Mouse (Mus musculus): ENCODE measurements around the gene Th. TPM values are rescaled to one million over a fixed set of nuclear protein-coding genes. Genes with fewer than 3 reads are reported as not detected.

Gene Th
- polyA plus RNA-seq, 1 experiment from 2014 or later = 4.8 TPM

DNA sequence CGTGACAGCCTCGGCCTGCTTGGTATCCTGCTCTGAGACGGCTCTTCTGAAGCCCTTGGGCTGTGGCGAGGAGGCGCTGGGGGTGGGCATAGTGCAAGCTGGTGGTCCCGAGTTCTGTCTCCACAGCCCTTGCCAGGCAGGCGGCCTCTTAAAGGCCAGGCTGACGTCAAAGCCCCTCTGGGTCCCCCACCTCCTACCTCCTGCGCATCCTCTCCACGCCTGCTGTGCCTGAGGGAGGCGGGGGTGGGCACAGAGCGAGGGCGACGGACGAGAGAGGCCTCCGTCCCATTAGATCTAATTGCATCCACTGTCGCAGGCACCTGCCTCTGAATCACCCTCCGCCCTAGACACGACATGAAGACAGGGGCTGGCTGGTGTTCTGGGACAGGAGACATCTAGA lies 31.1 kb downstream of the Th start:
- no peak overlapping the region for H3K4me2 ChIP-seq (replicated peaks)
- 51% methylated on average over 19 of the region's 19 CpGs for WGBS
- no peak for ATAC-seq (ENCODE audit: insufficient number of reproducible peaks, insufficient read depth, low FRiP score, low TSS enrichment)
- H3K4me3 ChIP-seq = no peak overlapping the region
- no peak overlapping the region for H3K27ac ChIP-seq
- H3K27me3 ChIP-seq = no peaks in the 10 kb centered on the region
- H3K9me3 ChIP-seq = no peaks in the 10 kb centered on the region
- no peak overlapping the region for H3K9ac ChIP-seq
- peaks cover 19% of the 10 kb centered on the region for H3K4me1 ChIP-seq
- H3K36me3 ChIP-seq = no peaks in the 10 kb centered on the region

GRCm38 (mm10) chr7:142897471-142897870 lies 33.5 kb downstream of the Th start:
- Histone ChIP-seq H3K4me1 (peaks cover 15% of the 10 kb centered on the region), H3K36me3 (no peaks in the 10 kb centered on the region), H3K4me2 (replicated peaks) (no peak overlapping the region), H3K4me3 (no peak overlapping the region), H3K27me3 (no peaks in the 10 kb centered on the region), H3K27ac (no peak overlapping the region), H3K9me3 (no peaks in the 10 kb centered on the region), H3K9ac (no peak overlapping the region)
- 47% methylated on average over 1 of the region's 1 CpGs for WGBS
- ATAC-seq (ENCODE audit: insufficient number of reproducible peaks, insufficient read depth, low FRiP score, low TSS enrichment) = no peak

DNA sequence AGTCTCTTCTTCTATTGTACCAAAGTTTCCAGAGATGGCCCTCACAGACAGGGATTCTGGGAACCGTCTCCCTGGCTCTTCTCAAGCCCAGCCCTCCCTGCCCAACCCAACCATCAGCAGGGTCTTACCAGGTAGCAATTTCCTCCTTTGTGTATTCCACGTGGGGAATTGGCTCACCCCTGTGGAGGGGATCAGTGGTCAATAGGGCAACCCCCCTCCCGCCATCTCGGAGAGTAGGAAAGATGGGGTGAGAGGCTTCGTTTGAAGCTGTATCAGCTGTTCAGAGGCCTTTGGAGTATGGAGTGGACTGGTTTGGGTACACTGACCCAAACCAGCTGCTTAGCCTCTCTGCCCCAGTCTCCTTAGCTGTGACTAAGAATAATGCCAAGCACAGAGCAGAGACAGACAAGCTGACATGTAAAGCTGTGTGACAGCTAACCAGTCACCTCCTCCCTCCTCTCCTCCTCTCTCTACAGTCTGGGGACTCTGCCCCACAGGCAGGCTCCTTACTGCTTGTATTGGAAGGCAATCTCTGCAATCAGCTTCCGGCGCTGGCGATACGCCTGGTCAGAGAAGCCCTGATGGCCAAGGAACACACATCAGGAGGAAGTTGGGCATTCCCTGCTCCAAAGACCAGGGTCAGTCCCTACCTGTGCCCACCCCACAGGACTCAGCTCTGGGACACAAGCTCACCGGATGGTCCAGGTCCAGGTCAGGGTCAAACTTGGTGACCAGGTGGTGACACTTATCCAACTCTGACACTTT lies 34.8 kb downstream of the Th start:
- no peak overlapping the region for H3K4me3 ChIP-seq
- peaks cover 6% of the 10 kb centered on the region; the same call in 1 of the 2 replicates for H3K4me1 ChIP-seq
- no peaks in the 10 kb centered on the region for H3K27me3 ChIP-seq
- no peaks in the 10 kb centered on the region for H3K9me3 ChIP-seq
- no peak overlapping the region for H3K27ac ChIP-seq
- H3K4me2 ChIP-seq (replicated peaks) = no peak overlapping the region
- no peaks in the 10 kb centered on the region for H3K36me3 ChIP-seq
- H3K9ac ChIP-seq = no peak overlapping the region
- ATAC-seq (ENCODE audit: insufficient number of reproducible peaks, insufficient read depth, low FRiP score, low TSS enrichment) = no peak
- WGBS = 70% methylated on average over 10 of the region's 10 CpGs

DNA sequence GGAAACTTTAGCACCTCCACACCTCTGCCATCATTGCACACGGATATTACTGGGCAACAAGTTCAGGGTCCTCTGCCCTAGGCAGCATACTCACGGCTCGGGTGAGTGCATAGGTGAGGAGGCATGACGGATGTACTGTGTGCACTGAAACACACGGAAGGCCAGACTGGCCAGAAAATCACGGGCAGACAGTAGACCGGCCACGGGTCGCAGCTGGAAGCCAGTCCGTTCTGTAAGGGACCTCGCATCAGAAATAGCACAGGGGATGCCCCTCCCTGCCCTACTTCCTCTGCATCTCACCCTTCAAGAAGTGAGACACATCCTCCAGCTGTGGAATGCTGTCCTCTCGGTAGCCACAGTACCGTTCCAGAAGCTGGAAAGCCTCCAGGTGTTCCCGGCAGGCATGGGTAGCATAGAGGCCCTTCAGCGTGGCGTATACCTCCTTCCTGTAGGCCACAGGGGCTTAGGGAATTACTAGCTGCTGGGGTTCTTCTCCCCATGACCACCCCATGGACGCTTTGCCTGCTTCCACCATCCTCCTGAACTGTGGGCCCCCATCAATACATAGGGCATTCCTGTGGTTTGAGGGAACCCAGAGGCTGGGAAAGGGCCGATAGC lies 35.6 kb downstream of the Th start:
- no peak for ATAC-seq (ENCODE audit: insufficient number of reproducible peaks, insufficient read depth, low FRiP score, low TSS enrichment)
- Histone ChIP-seq H3K9ac (no peak overlapping the region), H3K27ac (no peak overlapping the region), H3K36me3 (no peaks in the 10 kb centered on the region), H3K4me2 (replicated peaks) (no peak overlapping the region), H3K4me3 (no peak overlapping the region), H3K27me3 (no peaks in the 10 kb centered on the region), H3K4me1 (peaks cover 4% of the 10 kb centered on the region; the same call in 1 of the 2 replicates), H3K9me3 (no peaks in the 10 kb centered on the region)
- 80% methylated on average over 18 of the region's 18 CpGs for WGBS

DNA sequence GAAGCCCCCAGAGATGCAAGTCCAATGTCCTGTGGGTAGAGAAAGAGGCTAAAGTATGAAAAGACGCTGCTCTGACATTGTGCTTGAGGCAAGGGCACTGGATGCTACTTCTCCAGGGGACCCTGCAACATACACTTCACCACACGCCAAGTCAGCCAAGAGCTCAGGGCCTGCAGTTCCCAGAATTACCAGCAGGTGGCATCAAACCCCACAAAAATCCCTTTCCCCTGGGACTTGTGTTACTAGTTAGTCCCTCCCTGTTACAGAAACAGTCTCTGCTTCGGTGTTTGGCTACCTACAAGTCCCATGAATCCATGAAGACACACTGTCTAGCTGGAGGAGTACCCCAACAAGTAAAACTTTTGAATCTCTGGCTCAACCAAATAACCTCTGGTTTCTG lies 36.3 kb downstream of the Th start:
- no peak for ATAC-seq (ENCODE audit: insufficient number of reproducible peaks, insufficient read depth, low FRiP score, low TSS enrichment)
- H3K4me1 ChIP-seq = peaks cover 4% of the 10 kb centered on the region; the same call in 1 of the 2 replicates
- no peak overlapping the region for H3K9ac ChIP-seq
- WGBS = 5% methylated on average over 3 of the region's 3 CpGs
- no peak overlapping the region for H3K27ac ChIP-seq
- no peaks in the 10 kb centered on the region for H3K27me3 ChIP-seq
- H3K36me3 ChIP-seq = no peaks in the 10 kb centered on the region
- no peak overlapping the region for H3K4me2 ChIP-seq (replicated peaks)
- H3K9me3 ChIP-seq = no peaks in the 10 kb centered on the region
- H3K4me3 ChIP-seq = no peak overlapping the region

- H3K4me3 ChIP-seq = no peak overlapping the region
- peaks cover 4% of the 10 kb centered on the region; the same call in 1 of the 2 replicates for H3K4me1 ChIP-seq
- ATAC-seq (ENCODE audit: insufficient number of reproducible peaks, insufficient read depth, low FRiP score, low TSS enrichment) = no peak
- H3K4me2 ChIP-seq (replicated peaks) = no peak overlapping the region
- no peaks in the 10 kb centered on the region for H3K36me3 ChIP-seq
- no peaks in the 10 kb centered on the region for H3K9me3 ChIP-seq
- 65% methylated on average over 12 of the region's 12 CpGs for WGBS
- no peak overlapping the region for H3K9ac ChIP-seq
- no peak overlapping the region for H3K27ac ChIP-seq
- no peaks in the 10 kb centered on the region for H3K27me3 ChIP-seq
Observed at GRCm38 (mm10) chr7:142893721-142894639, 36.9 kb downstream of the Th start.

DNA sequence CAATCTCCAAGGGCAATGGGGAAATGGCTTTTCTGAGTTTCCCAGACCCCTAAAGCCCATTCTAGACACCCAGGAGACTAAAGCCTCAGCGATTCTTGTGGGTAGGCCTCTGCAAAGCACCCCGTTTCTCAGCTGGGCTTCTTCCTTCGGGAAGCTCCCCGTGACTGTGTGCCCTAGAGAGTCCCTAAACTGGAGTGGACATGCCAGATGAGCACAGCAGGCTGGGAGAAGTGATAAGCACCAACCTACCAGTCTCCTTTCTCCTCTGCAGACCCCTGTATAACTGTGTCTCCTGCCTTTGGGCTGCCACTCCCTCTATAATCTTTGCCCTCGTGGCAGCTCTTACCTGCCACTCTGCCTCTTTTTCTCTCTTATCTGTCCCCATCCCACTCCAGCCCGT lies 37.6 kb downstream of the Th start:
- no peaks in the 10 kb centered on the region for H3K27me3 ChIP-seq
- no peaks in the 10 kb centered on the region for H3K36me3 ChIP-seq
- ATAC-seq (ENCODE audit: insufficient number of reproducible peaks, insufficient read depth, low FRiP score, low TSS enrichment) = no peak
- 78% methylated on average over 6 of the region's 6 CpGs for WGBS
- peaks cover 4% of the 10 kb centered on the region; the same call in 1 of the 2 replicates for H3K4me1 ChIP-seq
- no peaks in the 10 kb centered on the region for H3K9me3 ChIP-seq
- H3K27ac ChIP-seq = no peak overlapping the region
- H3K9ac ChIP-seq = no peak overlapping the region
- H3K4me3 ChIP-seq = no peak overlapping the region
- H3K4me2 ChIP-seq (replicated peaks) = no peak overlapping the region

DNA sequence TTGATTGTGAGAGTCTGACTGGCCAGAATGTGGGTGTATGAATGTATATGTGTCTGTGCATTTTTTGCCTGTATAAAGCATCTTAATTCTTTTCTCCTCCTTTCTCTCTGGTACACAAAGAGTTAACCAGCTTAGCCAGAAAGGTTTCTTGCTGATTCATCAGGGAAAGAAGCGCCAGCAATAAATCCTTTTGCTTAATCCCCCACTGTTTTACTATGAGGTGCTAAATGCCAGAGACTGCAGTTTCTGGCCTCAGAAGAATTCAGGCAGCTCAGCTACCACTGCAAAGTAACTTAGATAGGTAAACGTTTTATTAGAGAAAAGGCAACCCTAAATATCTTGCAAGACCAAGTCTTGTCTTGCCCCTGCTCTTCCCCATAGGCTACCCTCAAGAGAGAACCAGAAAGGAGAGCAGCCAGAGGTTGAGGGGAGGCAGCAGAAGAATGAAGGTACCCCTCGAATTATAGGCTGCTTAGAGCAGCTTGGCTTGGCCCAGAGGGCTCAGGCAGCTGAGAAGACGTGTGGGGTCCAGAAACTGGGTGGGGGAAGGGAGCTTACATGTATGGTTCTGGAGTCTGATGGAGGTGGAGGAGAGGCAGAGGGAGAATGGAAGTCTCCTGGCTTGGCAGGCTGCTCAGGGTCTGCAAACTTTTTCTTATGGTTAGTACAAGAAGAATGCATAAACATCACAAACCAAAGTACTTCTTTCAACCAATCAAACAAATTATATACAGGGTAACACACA lies 61.3 kb downstream of the Th start:
- Histone ChIP-seq H3K9ac (no peak overlapping the region), H3K4me3 (no peak overlapping the region), H3K4me2 (replicated peaks) (no peak overlapping the region), H3K27ac (no peak overlapping the region), H3K9me3 (no peaks in the 10 kb centered on the region), H3K4me1 (no peaks in the 10 kb centered on the region), H3K36me3 (no peaks in the 10 kb centered on the region), H3K27me3 (no peaks in the 10 kb centered on the region)
- ATAC-seq (ENCODE audit: insufficient number of reproducible peaks, insufficient read depth, low FRiP score, low TSS enrichment) = no peak
- 6% methylated on average over 4 of the region's 4 CpGs for WGBS

DNA sequence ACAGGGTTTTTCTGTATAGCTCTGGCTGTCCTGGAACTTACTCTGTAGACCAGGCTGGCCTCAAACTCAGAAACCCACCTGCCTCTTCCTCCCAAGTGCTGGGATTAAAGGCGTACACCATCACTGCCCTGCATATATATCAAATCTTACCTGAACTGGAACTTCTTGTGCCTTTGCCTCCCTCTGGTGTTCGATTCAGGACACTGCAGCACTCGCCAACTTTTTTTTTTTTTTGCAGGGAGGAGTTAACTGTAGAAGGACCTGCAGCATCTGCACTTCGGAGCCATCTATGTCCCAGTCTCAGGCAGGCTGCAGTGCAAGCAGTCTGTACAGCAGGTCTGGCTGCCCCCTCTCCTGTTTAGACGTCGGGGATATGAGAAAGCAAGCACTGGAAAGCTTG lies 80.2 kb downstream of the Th start:
- Histone ChIP-seq H3K4me3 (no peak overlapping the region), H3K27ac (no peak overlapping the region), H3K36me3 (no peaks in the 10 kb centered on the region), H3K9me3 (no peaks in the 10 kb centered on the region), H3K27me3 (no peaks in the 10 kb centered on the region), H3K9ac (no peak overlapping the region), H3K4me1 (no peaks in the 10 kb centered on the region), H3K4me2 (replicated peaks) (no peak overlapping the region)
- ATAC-seq (ENCODE audit: insufficient number of reproducible peaks, insufficient read depth, low FRiP score, low TSS enrichment) = no peak
- WGBS = 19% methylated on average over 6 of the region's 6 CpGs

Data from embryonic facial prominence, embryonic 12.5 days (tissue).